Mouse (Mus musculus) cerebellum, adult 18-20 months (tissue): ENCODE data around the gene Gal3st1.
A peak's percentile ranks its signal among the peaks of the same experiment; 100 is the strongest.
"Not testable (repeated sequence)": the region's sequence is repeated elsewhere in the genome, so short reads cannot be mapped to it uniquely, and the experiment has no call there.

ENCODE experiments used
- DNase-seq, 2 experiments: peaks; one replicate each; pipeline ENCODE4 v3.0.0; 2021

Gene Gal3st1

DNA sequence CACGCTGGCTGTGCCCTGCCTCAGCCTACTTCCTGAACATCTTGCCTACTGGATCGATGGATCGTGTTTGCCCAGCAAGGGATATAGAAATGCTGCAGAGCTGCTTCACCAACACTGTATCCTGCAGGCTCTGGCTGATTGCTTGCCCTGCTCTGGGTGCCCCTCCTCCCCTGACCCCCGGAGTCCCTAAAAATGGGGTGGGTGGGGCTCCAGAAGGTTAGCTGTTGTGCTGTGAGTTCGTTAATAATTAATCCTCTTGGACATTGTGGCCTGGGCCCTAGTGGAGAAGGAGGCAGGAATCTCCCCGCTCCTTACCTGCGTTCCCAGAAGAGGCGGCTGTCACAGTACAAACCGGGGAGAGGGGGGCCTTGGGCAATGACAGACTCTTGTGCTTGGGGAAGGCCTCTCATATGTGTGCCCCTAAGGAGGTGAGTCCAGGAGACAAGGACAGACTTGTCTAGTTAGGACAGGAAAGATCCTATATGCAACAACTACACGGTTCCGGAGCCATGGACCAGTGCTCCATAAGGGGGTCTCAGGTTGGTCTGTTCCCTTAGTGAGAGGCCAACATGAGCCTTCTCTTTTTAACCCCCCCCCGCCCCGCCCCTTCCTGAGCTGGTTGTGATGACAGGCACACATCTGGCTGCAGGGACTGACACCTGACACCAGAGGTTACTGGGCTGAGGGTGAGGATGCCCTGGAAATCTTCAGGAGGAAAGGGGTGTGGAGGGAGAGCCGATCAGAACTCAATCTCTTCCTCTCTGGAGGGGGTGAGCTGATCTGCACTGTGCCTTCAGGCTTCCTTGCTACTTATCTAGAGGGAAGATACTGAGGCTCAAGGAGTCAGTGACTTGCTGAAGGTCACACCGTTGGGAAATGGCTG, 668 bp downstream of the Gal3st1 start:
- DNase-seq = no peak

- no peak for DNase-seq
Observed at GRCm38 (mm10) chr11:3989748-3990147, 6.3 kb downstream of the Gal3st1 start.

- no peak for DNase-seq
Observed at GRCm38 (mm10) chr11:3993132-3993531, 9.7 kb downstream of the Gal3st1 start.

- DNase-seq = no peak
Observed at GRCm38 (mm10) chr11:3993914-3994313, 10.5 kb downstream of the Gal3st1 start.

DNA sequence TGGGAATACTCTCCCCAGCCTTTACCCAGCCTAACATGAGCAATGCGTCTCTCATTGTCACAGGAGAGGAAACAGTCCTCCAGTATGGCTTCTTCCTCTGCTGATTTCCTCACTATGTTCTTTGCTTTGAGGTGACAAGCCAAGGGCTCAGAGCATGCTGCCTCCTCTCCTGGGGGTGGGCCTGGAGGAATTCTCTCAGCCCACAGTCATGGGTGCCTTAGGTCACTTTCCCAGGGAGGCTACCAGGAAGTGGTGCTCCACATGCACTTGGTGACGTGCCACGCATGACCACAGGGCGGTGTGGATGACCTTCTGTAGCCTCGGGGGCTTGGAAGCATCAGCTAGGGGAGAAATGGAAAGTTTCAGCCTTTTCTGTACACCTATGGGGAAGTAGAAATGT, 12.1 kb downstream of the Gal3st1 start:
- DNase-seq = no peak

DNA sequence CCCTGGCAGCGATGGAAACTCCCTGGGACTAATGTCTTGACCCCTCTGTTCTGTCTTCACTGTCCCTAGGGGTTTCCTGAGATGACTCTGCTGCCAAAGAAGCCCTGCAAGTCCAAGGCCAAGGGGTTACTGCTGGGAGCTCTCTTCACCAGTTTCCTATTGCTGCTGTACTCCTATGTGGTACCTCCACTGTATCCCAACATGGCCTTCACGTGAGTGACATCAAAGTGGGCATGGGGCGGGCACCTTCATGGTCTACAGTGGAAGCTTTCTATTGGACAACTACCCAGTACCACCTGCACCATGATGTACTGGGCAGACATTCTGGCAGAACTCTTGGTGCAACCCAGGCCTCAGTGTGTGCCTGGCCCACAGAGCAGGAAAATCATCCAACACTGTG, 13.4 kb downstream of the Gal3st1 start:
- DNase-seq = no peak

DNA sequence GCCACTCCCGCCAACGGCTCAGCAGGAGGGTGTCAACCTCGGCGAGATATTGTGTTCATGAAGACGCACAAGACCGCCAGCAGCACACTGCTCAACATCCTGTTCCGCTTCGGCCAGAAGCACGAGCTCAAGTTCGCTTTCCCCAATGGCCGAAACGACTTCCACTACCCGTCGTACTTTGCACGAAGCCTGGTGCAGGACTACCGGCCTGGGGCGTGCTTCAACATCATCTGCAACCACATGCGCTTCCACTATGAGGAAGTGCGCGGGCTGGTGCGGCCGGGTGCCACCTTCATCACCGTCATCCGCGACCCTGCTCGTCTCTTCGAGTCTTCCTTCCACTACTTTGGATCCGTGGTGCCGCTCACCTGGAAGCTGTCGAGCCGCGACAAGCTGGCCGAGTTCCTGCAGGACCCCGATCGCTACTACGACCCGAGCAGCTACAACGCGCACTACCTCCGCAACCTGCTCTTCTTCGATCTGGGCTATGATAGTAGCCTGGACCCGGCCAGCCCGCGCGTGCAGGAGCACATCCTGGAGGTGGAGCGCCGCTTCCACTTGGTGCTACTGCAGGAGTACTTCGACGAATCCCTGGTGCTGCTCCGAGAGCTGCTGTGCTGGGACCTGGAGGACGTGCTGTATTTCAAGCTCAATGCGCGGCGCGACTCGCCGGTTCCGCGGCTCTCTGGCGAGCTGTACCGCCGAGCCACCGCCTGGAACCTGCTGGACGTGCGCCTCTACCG, 14.7 kb downstream of the Gal3st1 start:
- DNase-seq = no peak

- DNase-seq = no peak
Observed at GRCm38 (mm10) chr11:3999547-3999946, 16.1 kb downstream of the Gal3st1 start.

DNA sequence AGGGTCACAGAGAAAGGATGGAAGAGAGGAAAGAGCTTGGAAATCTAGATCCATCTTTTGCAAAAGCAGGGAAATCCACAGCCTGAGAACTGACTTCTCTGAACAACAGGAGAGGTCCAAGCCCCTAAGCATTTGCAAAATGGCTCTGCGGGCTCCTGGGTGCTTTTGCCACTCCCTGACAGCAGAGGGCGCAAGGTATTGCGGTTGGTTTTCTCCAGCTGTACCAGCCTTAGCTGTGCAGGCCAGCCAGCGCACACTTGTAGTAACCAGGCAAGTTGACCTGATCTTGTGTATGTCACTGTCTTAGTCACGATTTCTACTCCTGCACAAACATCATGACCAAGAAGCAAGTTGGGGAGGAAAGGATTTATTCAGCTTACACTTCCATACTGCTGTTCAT, 18.2 kb downstream of the Gal3st1 start:
- peak; percentile 46 to 51 for DNase-seq

DNA sequence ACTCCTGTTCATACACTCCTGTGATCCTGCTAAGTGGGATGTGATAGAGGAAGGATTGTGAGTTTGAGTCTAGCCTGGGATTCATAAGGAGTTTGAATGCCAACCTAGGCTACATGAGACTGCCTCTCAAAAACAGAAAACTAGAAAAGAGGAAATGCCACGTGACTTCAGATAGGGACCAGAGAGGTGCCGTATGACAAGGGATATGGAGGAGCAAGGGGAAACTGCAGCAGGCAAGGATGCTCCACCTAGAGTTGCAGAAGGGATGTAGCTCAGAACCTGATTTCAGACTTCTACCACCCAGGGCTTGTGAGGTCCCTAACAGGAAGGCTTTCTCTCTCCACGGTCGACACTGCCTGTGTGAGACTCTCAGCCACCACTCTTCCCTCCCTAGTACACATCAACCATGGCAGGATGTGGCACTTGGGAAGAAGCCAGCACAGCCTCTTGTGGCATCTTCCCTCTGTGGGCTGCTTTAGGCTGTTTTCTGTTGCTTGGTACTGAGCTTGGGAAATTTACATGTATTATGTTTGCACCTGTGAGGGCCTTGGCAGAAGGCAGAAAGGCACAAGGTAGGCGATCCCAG, 21.9 kb downstream of the Gal3st1 start:
- DNase-seq = no peak

GRCm38 (mm10) chr11:4006462-4006861, 23.0 kb downstream of the Gal3st1 start:
- no peak for DNase-seq

- DNase-seq = no peak
Observed at GRCm38 (mm10) chr11:4012616-4013015, 29.2 kb downstream of the Gal3st1 start.

DNA sequence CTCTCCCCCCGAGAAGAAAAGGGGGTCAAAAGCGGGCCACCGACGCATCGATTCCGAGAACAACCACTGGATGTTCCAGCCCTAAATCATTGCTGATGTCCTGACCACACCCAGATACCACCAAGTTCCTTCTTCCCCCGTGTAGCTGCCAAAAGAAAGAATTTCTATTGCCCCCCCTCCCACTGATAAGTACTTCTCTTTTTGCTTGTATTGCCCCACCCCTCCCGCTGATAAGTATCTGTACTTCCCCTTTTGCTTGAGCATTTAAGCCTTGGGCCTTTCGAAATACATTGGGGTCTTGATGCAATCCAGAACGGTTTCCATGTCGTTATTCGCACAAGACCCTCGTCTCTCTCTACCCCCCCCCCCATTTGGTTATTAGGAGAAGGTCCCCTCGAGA, 32.4 kb downstream of the Gal3st1 start:
- DNase-seq = not testable (repeated sequence)

GRCm38 (mm10) chr11:4022111-4022510, 38.7 kb downstream of the Gal3st1 start:
- DNase-seq = not testable (repeated sequence)

GRCm38 (mm10) chr11:4023321-4023720, 39.9 kb downstream of the Gal3st1 start:
- DNase-seq = no peak

- DNase-seq = no peak
Observed at GRCm38 (mm10) chr11:4027066-4027465, 43.6 kb downstream of the Gal3st1 start.

- DNase-seq = no peak
Observed at GRCm38 (mm10) chr11:4027561-4028334, 44.3 kb downstream of the Gal3st1 start.

DNA sequence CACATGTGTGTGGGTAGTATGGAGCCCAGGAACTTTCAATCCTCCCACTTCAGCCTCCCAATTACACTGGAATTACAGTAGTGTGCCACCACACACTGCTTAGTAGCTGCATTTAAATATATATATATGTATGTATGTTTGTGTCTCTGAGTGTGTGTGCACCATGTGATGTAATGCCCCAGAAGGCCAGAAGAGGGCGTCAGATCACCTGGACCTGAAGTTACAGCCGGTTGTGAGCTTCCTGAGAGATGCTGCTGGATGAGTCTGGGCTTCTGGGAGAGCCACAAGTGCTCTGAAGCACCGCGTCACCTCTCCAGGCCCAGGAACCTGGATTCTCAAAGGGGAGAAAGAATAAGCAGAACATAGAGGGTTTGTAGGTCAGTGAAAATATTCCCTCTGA, 45.9 kb downstream of the Gal3st1 start:
- no peak for DNase-seq

- DNase-seq = no peak
Observed at GRCm38 (mm10) chr11:4031126-4031941, 47.9 kb downstream of the Gal3st1 start, which contains the start of gene Sec14l4. TSS of gene Sec14l4 (plus strand) at chr11:4031462.

- no peak for DNase-seq
Observed at GRCm38 (mm10) chr11:4031961-4032360, 48.5 kb downstream of the Gal3st1 start.

- DNase-seq = no peak
Observed at GRCm38 (mm10) chr11:4033471-4033870, 50.0 kb downstream of the Gal3st1 start.

- no peak for DNase-seq
Observed at GRCm38 (mm10) chr11:4034169-4034568, 50.7 kb downstream of the Gal3st1 start.
